Comparison of ENCODE assay signal across 10 mouse cellular contexts in genomic region chrX:12348117-12348516, GRCm38 (mm10).
DNase-seq lines count a peak whose midpoint lies in the region; ATAC-seq and TF ChIP-seq lines count a peak whose summit lies in the region.
"Had no signal": no experiment of that assay in that cellular context is flagged by ENCODE, and none has a peak within 500 bp of the region (broad histone marks: within the 10 kb centered on the region; RNA-seq: fewer than 3 reads in every experiment).

No protein-coding gene starts in this region.

- no peak for TF ChIP-seq POLR2A in cortical plate, adult 2 months (IDR thresholded peaks at IDR 0.05; ENCODE audit: extremely low read depth, insufficient read depth, low read length)
- no peak for TF ChIP-seq POLR2A in small intestine, adult 2 months (IDR thresholded peaks at IDR 0.05; ENCODE audit: low read depth, low read length)

- no peaks in the 10 kb centered on the region for H3K4me1 ChIP-seq in intestine, postnatal 0 days (replicated peaks; ENCODE audit: control insufficient read depth, insufficient read depth, low read length)
- H3K4me1 ChIP-seq in intestine, embryonic 15.5 days (replicated peaks): no peaks in the 10 kb centered on the region
- no peaks in the 10 kb centered on the region for H3K4me1 ChIP-seq in cortical plate, adult 2 months (ENCODE audit: control insufficient read depth, insufficient read depth, low read length)
- no peaks in the 10 kb centered on the region for H3K4me1 ChIP-seq in small intestine, adult 2 months (ENCODE audit: control insufficient read depth, insufficient read depth, insufficient read length, low read length)
- H3K4me1 ChIP-seq in hindbrain, embryonic 12.5 days: no peaks in the 10 kb centered on the region
- H3K4me1 ChIP-seq: embryonic facial prominence, embryonic 12.5 days had no signal

- no peaks in the 10 kb centered on the region for H3K27me3 ChIP-seq in intestine, postnatal 0 days (replicated peaks; ENCODE audit: control insufficient read depth, insufficient read depth, low read length)
- no peaks in the 10 kb centered on the region for H3K27me3 ChIP-seq in intestine, embryonic 15.5 days (replicated peaks)
- H3K27me3 ChIP-seq in small intestine, adult 2 months (ENCODE audit: control insufficient read depth, insufficient read depth, low read length): no peaks in the 10 kb centered on the region
- peaks cover 8% of the 10 kb centered on the region; the same call in 1 of the 2 replicates for H3K27me3 ChIP-seq in hindbrain, embryonic 12.5 days
- H3K27me3 ChIP-seq: embryonic facial prominence, embryonic 12.5 days had no signal

- no peak overlapping the region for H3K9ac ChIP-seq in intestine, postnatal 0 days (ENCODE audit: low read depth, low read length)
- no peak overlapping the region for H3K9ac ChIP-seq in intestine, embryonic 15.5 days
- no peak overlapping the region for H3K9ac ChIP-seq in hindbrain, embryonic 12.5 days
- H3K9ac ChIP-seq: embryonic facial prominence, embryonic 12.5 days had no signal

- no peak overlapping the region for H3K4me2 ChIP-seq in intestine, postnatal 0 days (replicated peaks; ENCODE audit: low read depth)
- no peak overlapping the region for H3K4me2 ChIP-seq in intestine, embryonic 15.5 days (replicated peaks)
- no peak overlapping the region for H3K4me2 ChIP-seq in hindbrain, embryonic 12.5 days (replicated peaks)
- H3K4me2 ChIP-seq: embryonic facial prominence, embryonic 12.5 days had no signal

- no peak overlapping the region for H3K27ac ChIP-seq in intestine, postnatal 0 days (ENCODE audit: low read depth, low read length)
- no peak overlapping the region for H3K27ac ChIP-seq in intestine, embryonic 15.5 days
- no peak overlapping the region for H3K27ac ChIP-seq in cortical plate, adult 2 months (ENCODE audit: insufficient read depth, low read length)
- H3K27ac ChIP-seq in small intestine, adult 2 months (ENCODE audit: insufficient read depth, low read depth, low read length): no peak overlapping the region
- no peak overlapping the region for H3K27ac ChIP-seq in hindbrain, embryonic 12.5 days
- H3K27ac ChIP-seq: embryonic facial prominence, embryonic 12.5 days had no signal

- peak; percentile 63 for TF ChIP-seq CTCF in intestine, postnatal 0 days (IDR thresholded peaks at IDR 0.05; ENCODE audit: low read depth)
- 0 out of 2 replicates have a peak, but pooled peaks have one; percentile 6 for TF ChIP-seq CTCF in cortical plate, adult 2 months (IDR thresholded peaks at IDR 0.05; ENCODE audit: extremely low read depth, insufficient read depth, low read length)
- peak; percentile 12; the same call in 1 of the 2 replicates for TF ChIP-seq CTCF in small intestine, adult 2 months (IDR thresholded peaks at IDR 0.05; ENCODE audit: extremely low read depth, insufficient read length, insufficient replicate concordance, low read depth, low read length)

- no peak overlapping the region for H3K4me3 ChIP-seq in intestine, postnatal 0 days (ENCODE audit: low read depth, low read length)
- H3K4me3 ChIP-seq in intestine, embryonic 15.5 days (replicated peaks): no peak overlapping the region
- no peak overlapping the region for H3K4me3 ChIP-seq in cortical plate, adult 2 months (ENCODE audit: insufficient read depth, low read length)
- no peak overlapping the region for H3K4me3 ChIP-seq in small intestine, adult 2 months (ENCODE audit: low read depth, low read length)
- H3K4me3 ChIP-seq in hindbrain, embryonic 12.5 days: no peak overlapping the region
- H3K4me3 ChIP-seq: embryonic facial prominence, embryonic 12.5 days had no signal

- peak; percentile 65 for DNase-seq in ES-CJ7 (ENCODE audit: low read depth, low spot score)
- no peak for DNase-seq in urinary bladder, postnatal 4 days (ENCODE audit: low spot score in 2 of 2)
- no peak for DNase-seq in cerebellum, adult 11 months
- DNase-seq: gastrocnemius, postnatal 10 days had no signal

- WGBS in intestine, postnatal 0 days: 69% methylated on average over 8 of the region's 8 CpGs
- WGBS in intestine, embryonic 15.5 days: 55% methylated on average over 8 of the region's 8 CpGs
- 68% methylated on average over 8 of the region's 8 CpGs for WGBS in small intestine, adult 2 months
- 42% methylated on average over 8 of the region's 8 CpGs for WGBS in hindbrain, embryonic 12.5 days

- no peaks in the 10 kb centered on the region for H3K36me3 ChIP-seq in intestine, postnatal 0 days (ENCODE audit: control insufficient read depth, insufficient read depth)
- H3K36me3 ChIP-seq in intestine, embryonic 15.5 days: no peaks in the 10 kb centered on the region
- H3K36me3 ChIP-seq in small intestine, adult 2 months (ENCODE audit: control insufficient read depth, insufficient read depth, low read length): no peaks in the 10 kb centered on the region
- H3K36me3 ChIP-seq in hindbrain, embryonic 12.5 days: no peaks in the 10 kb centered on the region
- H3K36me3 ChIP-seq: embryonic facial prominence, embryonic 12.5 days had no signal

- ATAC-seq in intestine, postnatal 0 days: no peak
- no peak for ATAC-seq in intestine, embryonic 15.5 days
- no peak for ATAC-seq in hindbrain, embryonic 12.5 days (ENCODE audit: low FRiP score)

- H3K9me3 ChIP-seq in intestine, postnatal 0 days (ENCODE audit: control insufficient read depth): no peaks in the 10 kb centered on the region
- H3K9me3 ChIP-seq in intestine, embryonic 15.5 days: no peaks in the 10 kb centered on the region
- H3K9me3 ChIP-seq in hindbrain, embryonic 12.5 days (replicated peaks): no peaks in the 10 kb centered on the region
- H3K9me3 ChIP-seq: embryonic facial prominence, embryonic 12.5 days had no signal

Comparison
In these comparisons a context has a peak if more than half of its experiments do, and no peak if none do; other contexts are left out.
1. CTCF ChIP-seq: peak in every context shown above with its lines; median percentile 63 in intestine, postnatal 0 days; 12 in small intestine, adult 2 months; 6 in cortical plate, adult 2 months.